10 mouse cellular contexts compared by ENCODE assay signal in the genomic region with DNA sequence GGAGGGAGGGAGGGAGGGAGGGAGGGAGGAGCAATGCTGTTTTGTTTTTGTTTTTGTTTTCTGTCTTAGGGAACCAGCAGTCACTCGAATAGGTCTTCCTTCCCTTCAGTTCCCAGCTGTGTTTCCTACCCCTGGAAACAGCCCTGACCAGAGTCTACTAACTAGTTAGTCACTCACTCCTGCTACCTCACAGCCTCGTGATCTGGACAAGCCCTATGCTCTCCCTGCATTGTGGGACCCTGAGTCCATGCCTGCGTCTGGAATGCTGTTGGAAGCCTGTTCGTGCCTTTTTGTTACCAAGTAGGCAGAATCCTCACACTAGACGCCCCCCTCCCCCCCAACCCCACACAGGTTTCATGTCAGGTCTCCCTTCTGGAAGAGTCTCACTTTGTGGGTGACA. TPM values are rescaled to one million over a fixed set of nuclear protein-coding genes. Genes with fewer than 3 reads are reported as not detected.
DNase-seq lines count a peak whose midpoint lies in the region; ATAC-seq lines count a peak whose summit lies in the region.
"Had no signal": no experiment of that assay in that cellular context is flagged by ENCODE, and none has a peak within 500 bp of the region (broad histone marks: within the 10 kb centered on the region; RNA-seq: fewer than 3 reads in every experiment).

No protein-coding gene starts in this region.

- H3K4me3 ChIP-seq in heart, embryonic 16.5 days (ENCODE audit: low read length): no peak overlapping the region
- H3K4me3 ChIP-seq in midbrain, embryonic 10.5 days: no peak overlapping the region
- H3K4me3 ChIP-seq in midbrain, embryonic 16.5 days (ENCODE audit: low read depth, low read length): no peak overlapping the region
- no peak overlapping the region for H3K4me3 ChIP-seq in stomach, embryonic 15.5 days (replicated peaks)

- WGBS in heart, embryonic 16.5 days: 56% methylated on average over 5 of the region's 5 CpGs
- 65% methylated on average over 5 of the region's 5 CpGs for WGBS in midbrain, embryonic 10.5 days
- 53% methylated on average over 4 of the region's 5 CpGs for WGBS in midbrain, embryonic 16.5 days
- 52% methylated on average over 5 of the region's 5 CpGs for WGBS in stomach, embryonic 15.5 days

- no peak for DNase-seq in heart, adult 9 months (ENCODE audit: low spot score in 2 of 2)
- DNase-seq in midbrain, embryonic 10.5 days (ENCODE audit: low spot score): no peak
- DNase-seq in induced T-regulatory cell, adult 2 months (ENCODE audit: low read depth): peak; percentile 47
- DNase-seq: adrenal gland, postnatal 14 days; cerebellum, postnatal 36 days had no signal

- peak overlapping the region; percentile 61 for H3K27ac ChIP-seq in heart, embryonic 16.5 days (ENCODE audit: low read length)
- H3K27ac ChIP-seq in midbrain, embryonic 10.5 days (replicated peaks): 0 out of 2 replicates have a peak overlapping the region, but pooled peaks have one; percentile 17
- no peak overlapping the region for H3K27ac ChIP-seq in midbrain, embryonic 16.5 days (ENCODE audit: low read length)
- peak overlapping the region; percentile 57; the same call in 1 of the 2 replicates for H3K27ac ChIP-seq in stomach, embryonic 15.5 days

- no peaks in the 10 kb centered on the region for H3K9me3 ChIP-seq in heart, embryonic 16.5 days (replicated peaks; ENCODE audit: control insufficient read depth, low read length)
- H3K9me3 ChIP-seq in midbrain, embryonic 10.5 days (replicated peaks): no peaks in the 10 kb centered on the region
- no peaks in the 10 kb centered on the region for H3K9me3 ChIP-seq in midbrain, embryonic 16.5 days (replicated peaks; ENCODE audit: control insufficient read depth, low read length, poor library complexity, severe bottlenecking)
- H3K9me3 ChIP-seq in stomach, embryonic 15.5 days: no peaks in the 10 kb centered on the region

- H3K27me3 ChIP-seq in heart, embryonic 16.5 days (ENCODE audit: control insufficient read depth, insufficient read depth, low read length): no peaks in the 10 kb centered on the region
- H3K27me3 ChIP-seq in midbrain, embryonic 10.5 days (ENCODE audit: low read depth, poor library complexity, severe bottlenecking): no peaks in the 10 kb centered on the region
- no peaks in the 10 kb centered on the region for H3K27me3 ChIP-seq in midbrain, embryonic 16.5 days (ENCODE audit: control insufficient read depth, insufficient read depth, low read depth, low read length)
- H3K27me3 ChIP-seq in stomach, embryonic 15.5 days (replicated peaks): no peaks in the 10 kb centered on the region

- no peaks in the 10 kb centered on the region for H3K36me3 ChIP-seq in heart, embryonic 16.5 days (ENCODE audit: control insufficient read depth, insufficient read depth)
- H3K36me3 ChIP-seq in midbrain, embryonic 10.5 days: peaks cover 40% of the 10 kb centered on the region
- H3K36me3 ChIP-seq in midbrain, embryonic 16.5 days (ENCODE audit: control insufficient read depth, insufficient read depth, low read length): no peaks in the 10 kb centered on the region
- no peaks in the 10 kb centered on the region for H3K36me3 ChIP-seq in stomach, embryonic 15.5 days
- H3K36me3 ChIP-seq: G1E had no signal

- H3K9ac ChIP-seq in heart, embryonic 16.5 days (ENCODE audit: low read length): no peak overlapping the region
- no peak overlapping the region for H3K9ac ChIP-seq in midbrain, embryonic 16.5 days (ENCODE audit: low read depth, low read length)
- no peak overlapping the region for H3K9ac ChIP-seq in stomach, embryonic 15.5 days

- peaks cover 97% of the 10 kb centered on the region for H3K4me1 ChIP-seq in heart, embryonic 16.5 days (ENCODE audit: control insufficient read depth, insufficient read depth, low read length)
- H3K4me1 ChIP-seq in midbrain, embryonic 10.5 days: peaks cover 100% of the 10 kb centered on the region
- peaks cover 80% of the 10 kb centered on the region for H3K4me1 ChIP-seq in midbrain, embryonic 16.5 days (ENCODE audit: control insufficient read depth, insufficient read depth, low read length)
- H3K4me1 ChIP-seq in stomach, embryonic 15.5 days: peaks cover 83% of the 10 kb centered on the region

- no peak overlapping the region for H3K4me2 ChIP-seq in heart, embryonic 16.5 days (ENCODE audit: low read depth, low read length)
- no peak overlapping the region for H3K4me2 ChIP-seq in midbrain, embryonic 16.5 days (ENCODE audit: low read length)
- no peak overlapping the region for H3K4me2 ChIP-seq in stomach, embryonic 15.5 days

- ATAC-seq in heart, embryonic 16.5 days (replicated peaks; ENCODE audit: extremely low read depth, insufficient read depth, low FRiP score): no peak
- no peak for ATAC-seq in midbrain, embryonic 16.5 days
- no peak for ATAC-seq in stomach, embryonic 15.5 days (ENCODE audit: insufficient read depth, low FRiP score, low read depth)
- no peak for ATAC-seq in CD4-positive, CD25-positive, alpha-beta regulatory T cell, adult 4 months

RNA-seq across cellular contexts. Expression of a gene that starts 15.0 kb away (rescaled TPM):
- 20.6 and 22.6 TPM in 2 replicates for polyA plus RNA-seq in heart, embryonic 16.5 days (2015; fragmentation: Nextera tagmentation; extraction: Ambion mirVana)
- 42.2 and 55.8 TPM in 2 replicates for polyA plus RNA-seq in midbrain, embryonic 10.5 days (2016; fragmentation: Nextera tagmentation; extraction: Ambion mirVana)
- polyA plus RNA-seq in midbrain, embryonic 16.5 days (2015; fragmentation: Nextera tagmentation; extraction: Ambion mirVana): 54.2 and 58.0 TPM in 2 replicates
- polyA plus RNA-seq in stomach, embryonic 15.5 days (2015; fragmentation: Nextera tagmentation; extraction: Ambion mirVana): 29.0 and 31.3 TPM in 2 replicates
- polyA plus RNA-seq in CD4-positive, CD25-positive, alpha-beta regulatory T cell, adult 4 months (2017; shearing (Covaris generic)): 10 to 100 TPM; 21.2 to 34.3 TPM
